Mouse (Mus musculus): ENCODE data around the gene Alox8. TPM values are rescaled to one million over a fixed set of nuclear protein-coding genes. Genes with fewer than 3 reads are reported as not detected.

Alox8 gene
- polyA plus RNA-seq, 1 experiment from 2014 or later = not detected

GRCm38 (mm10) chr11:69233141-69233540, 35.5 kb upstream of the Alox8 start:
- H3K9ac ChIP-seq = no peak overlapping the region
- WGBS = 65% methylated on average over 2 of the region's 2 CpGs
- no peaks in the 10 kb centered on the region for H3K9me3 ChIP-seq (ENCODE audit: low read depth, low read length)
- no peaks in the 10 kb centered on the region; the same call in 1 of the 2 replicates for H3K4me1 ChIP-seq (ENCODE audit: insufficient read depth)
- H3K4me2 ChIP-seq = no peak overlapping the region
- TF ChIP-seq CTCF (IDR thresholded peaks at IDR 0.05; ENCODE audit: low read depth) = no peak
- no peaks in the 10 kb centered on the region for H3K36me3 ChIP-seq (ENCODE audit: insufficient read depth)
- H3K27me3 ChIP-seq (ENCODE audit: insufficient read depth, low read length) = peaks cover 23% of the 10 kb centered on the region
- no peak overlapping the region for H3K27ac ChIP-seq (ENCODE audit: low read depth)
- ATAC-seq (ENCODE audit: insufficient read depth) (no peak), DNase-seq (no peak)
- no peak overlapping the region for H3K4me3 ChIP-seq (ENCODE audit: low read depth, low read length)

- Histone ChIP-seq H3K27me3 (ENCODE audit: insufficient read depth, low read length) (peaks cover 8% of the 10 kb centered on the region), H3K4me3 (ENCODE audit: low read depth, low read length) (no peak overlapping the region), H3K36me3 (ENCODE audit: insufficient read depth) (no peaks in the 10 kb centered on the region), H3K9ac (no peak overlapping the region), H3K27ac (ENCODE audit: low read depth) (no peak overlapping the region), H3K4me2 (no peak overlapping the region), H3K9me3 (ENCODE audit: low read depth, low read length) (no peaks in the 10 kb centered on the region), H3K4me1 (ENCODE audit: insufficient read depth) (no peaks in the 10 kb centered on the region)
- no peak for DNase-seq
- 73% methylated on average over 4 of the region's 4 CpGs for WGBS
- TF ChIP-seq CTCF (IDR thresholded peaks at IDR 0.05; ENCODE audit: low read depth) = 0 out of 2 replicates have a peak, but pooled peaks have one; percentile 8
- no peak for ATAC-seq (ENCODE audit: insufficient read depth)
Observed at GRCm38 (mm10) chr11:69230420-69230819, 32.8 kb upstream of the Alox8 start.

- no peaks in the 10 kb centered on the region for H3K36me3 ChIP-seq (ENCODE audit: insufficient read depth)
- no peak overlapping the region for H3K9ac ChIP-seq
- no peaks in the 10 kb centered on the region for H3K4me1 ChIP-seq (ENCODE audit: insufficient read depth)
- DNase-seq (no peak), ATAC-seq (ENCODE audit: insufficient read depth) (no peak)
- no peak for TF ChIP-seq CTCF (IDR thresholded peaks at IDR 0.05; ENCODE audit: low read depth)
- H3K9me3 ChIP-seq (ENCODE audit: low read depth, low read length) = no peaks in the 10 kb centered on the region; the same call in 1 of the 2 replicates
- H3K27ac ChIP-seq (ENCODE audit: low read depth) = no peak overlapping the region
- no peaks in the 10 kb centered on the region for H3K27me3 ChIP-seq (ENCODE audit: insufficient read depth, low read length)
- no peak overlapping the region for H3K4me3 ChIP-seq (ENCODE audit: low read depth, low read length)
- 59% methylated on average over 1 of the region's 1 CpGs for WGBS
- H3K4me2 ChIP-seq = no peak overlapping the region
Observed at GRCm38 (mm10) chr11:69225715-69226114, 28.1 kb upstream of the Alox8 start.

GRCm38 (mm10) chr11:69223101-69223500, 25.5 kb upstream of the Alox8 start:
- no peak for TF ChIP-seq CTCF (IDR thresholded peaks at IDR 0.05; ENCODE audit: low read depth)
- Histone ChIP-seq H3K4me1 (ENCODE audit: insufficient read depth) (no peaks in the 10 kb centered on the region), H3K36me3 (ENCODE audit: insufficient read depth) (no peaks in the 10 kb centered on the region), H3K4me3 (ENCODE audit: low read depth, low read length) (no peak overlapping the region), H3K27ac (ENCODE audit: low read depth) (no peak overlapping the region), H3K4me2 (no peak overlapping the region), H3K9me3 (ENCODE audit: low read depth, low read length) (no peaks in the 10 kb centered on the region; the same call in 1 of the 2 replicates), H3K9ac (no peak overlapping the region), H3K27me3 (ENCODE audit: insufficient read depth, low read length) (no peaks in the 10 kb centered on the region)
- DNase-seq = no peak
- WGBS = 83% methylated on average over 4 of the region's 4 CpGs
- ATAC-seq (ENCODE audit: insufficient read depth) = no peak

- TF ChIP-seq CTCF (IDR thresholded peaks at IDR 0.05; ENCODE audit: low read depth) = no peak
- DNase-seq = no peak
Observed at GRCm38 (mm10) chr11:69221070-69221469, 23.4 kb upstream of the Alox8 start.

GRCm38 (mm10) chr11:69218661-69219060, 21.0 kb upstream of the Alox8 start:
- Histone ChIP-seq H3K9ac (no peak overlapping the region), H3K4me3 (ENCODE audit: low read depth, low read length) (no peak overlapping the region), H3K36me3 (ENCODE audit: insufficient read depth) (no peaks in the 10 kb centered on the region), H3K9me3 (ENCODE audit: low read depth, low read length) (no peaks in the 10 kb centered on the region), H3K4me2 (no peak overlapping the region), H3K27ac (ENCODE audit: low read depth) (no peak overlapping the region), H3K4me1 (ENCODE audit: insufficient read depth) (no peaks in the 10 kb centered on the region), H3K27me3 (ENCODE audit: insufficient read depth, low read length) (no peaks in the 10 kb centered on the region)
- no peak for TF ChIP-seq CTCF (IDR thresholded peaks at IDR 0.05; ENCODE audit: low read depth)
- ATAC-seq (ENCODE audit: insufficient read depth) (no peak), DNase-seq (no peak)
- 48% methylated on average over 2 of the region's 2 CpGs for WGBS

More at GRCm38 (mm10) chr11:69221070-69221469, 23.4 kb upstream of the Alox8 start:
- no peak overlapping the region for H3K4me2 ChIP-seq
- H3K4me3 ChIP-seq (ENCODE audit: low read depth, low read length) = no peak overlapping the region
- ATAC-seq (ENCODE audit: insufficient read depth) = no peak
- no peak overlapping the region; the same call in 1 of the 2 replicates for H3K9ac ChIP-seq
- WGBS = 53% methylated on average over 4 of the region's 4 CpGs
- no peak overlapping the region for H3K27ac ChIP-seq (ENCODE audit: low read depth)
- no peaks in the 10 kb centered on the region for H3K36me3 ChIP-seq (ENCODE audit: insufficient read depth)
- H3K4me1 ChIP-seq (ENCODE audit: insufficient read depth) = no peaks in the 10 kb centered on the region
- H3K9me3 ChIP-seq (ENCODE audit: low read depth, low read length) = no peaks in the 10 kb centered on the region; the same call in 1 of the 2 replicates
- H3K27me3 ChIP-seq (ENCODE audit: insufficient read depth, low read length) = no peaks in the 10 kb centered on the region

- WGBS = 81% methylated on average over 5 of the region's 5 CpGs
- H3K4me1 ChIP-seq (ENCODE audit: insufficient read depth) = no peaks in the 10 kb centered on the region
- H3K27ac ChIP-seq (ENCODE audit: low read depth) = no peak overlapping the region
- H3K4me2 ChIP-seq = no peak overlapping the region
- DNase-seq (no peak), ATAC-seq (ENCODE audit: insufficient read depth) (no peak)
- no peaks in the 10 kb centered on the region for H3K9me3 ChIP-seq (ENCODE audit: low read depth, low read length)
- TF ChIP-seq CTCF (IDR thresholded peaks at IDR 0.05; ENCODE audit: low read depth) = no peak
- no peak overlapping the region for H3K9ac ChIP-seq
- H3K4me3 ChIP-seq (ENCODE audit: low read depth, low read length) = no peak overlapping the region
- no peaks in the 10 kb centered on the region for H3K27me3 ChIP-seq (ENCODE audit: insufficient read depth, low read length)
- H3K36me3 ChIP-seq (ENCODE audit: insufficient read depth) = no peaks in the 10 kb centered on the region
Observed at GRCm38 (mm10) chr11:69217411-69217810, 19.8 kb upstream of the Alox8 start.

GRCm38 (mm10) chr11:69211431-69211830, 13.8 kb upstream of the Alox8 start:
- Histone ChIP-seq H3K27ac (ENCODE audit: low read depth) (no peak overlapping the region), H3K4me3 (ENCODE audit: low read depth, low read length) (no peak overlapping the region), H3K27me3 (ENCODE audit: insufficient read depth, low read length) (no peaks in the 10 kb centered on the region), H3K9me3 (ENCODE audit: low read depth, low read length) (no peaks in the 10 kb centered on the region), H3K9ac (no peak overlapping the region), H3K4me2 (peak overlapping the region; percentile 12; the same call in 1 of the 2 replicates), H3K4me1 (ENCODE audit: insufficient read depth) (no peaks in the 10 kb centered on the region), H3K36me3 (ENCODE audit: insufficient read depth) (no peaks in the 10 kb centered on the region)
- no peak for DNase-seq
- no peak for TF ChIP-seq CTCF (IDR thresholded peaks at IDR 0.05; ENCODE audit: low read depth)
- 8% methylated on average over 2 of the region's 2 CpGs for WGBS
- no peak for ATAC-seq (ENCODE audit: insufficient read depth)
